Comparison of ENCODE assay signal across 8 mouse cellular contexts in genomic region chr13:63073911-63074675, GRCm38 (mm10).
DNase-seq lines count a peak whose midpoint lies in the region; ATAC-seq and TF ChIP-seq lines count a peak whose summit lies in the region.

No protein-coding gene starts in this region.

- TF ChIP-seq CTCF in cerebellum, adult 2 months (IDR thresholded peaks at IDR 0.05; ENCODE audit: borderline replicate concordance, insufficient read depth, low read depth, low read length) = no peak

- H3K4me1 ChIP-seq in embryonic facial prominence, embryonic 12.5 days = peaks cover 18% of the 10 kb centered on the region; the same call in 1 of the 2 replicates
- peaks cover 16% of the 10 kb centered on the region; the same call in 1 of the 2 replicates for H3K4me1 ChIP-seq in intestine, embryonic 14.5 days (replicated peaks; ENCODE audit: control insufficient read depth, insufficient read depth, low read length)
- no peaks in the 10 kb centered on the region for H3K4me1 ChIP-seq in neural tube, embryonic 15.5 days
- 0 out of 2 replicates have a peak, but pooled peaks cover 3% of the 10 kb centered on the region for H3K4me1 ChIP-seq in cerebellum, adult 2 months (ENCODE audit: control insufficient read depth, insufficient read depth, low read length)

- TF ChIP-seq POLR2A in cerebellum, adult 2 months (IDR thresholded peaks at IDR 0.05; ENCODE audit: borderline replicate concordance, insufficient read depth, low read length) = no peak

- 0 out of 2 replicates have a peak overlapping the region, but pooled peaks have one; percentile 61 for H3K27ac ChIP-seq in embryonic facial prominence, embryonic 12.5 days
- peak overlapping the region; percentile 47; the same call in 1 of the 2 replicates for H3K27ac ChIP-seq in intestine, embryonic 14.5 days (ENCODE audit: low read depth)
- H3K27ac ChIP-seq in neural tube, embryonic 15.5 days (replicated peaks) = no peak overlapping the region
- no peak overlapping the region for H3K27ac ChIP-seq in cerebellum, adult 2 months (ENCODE audit: insufficient read depth, low read length)

- no peak overlapping the region for H3K4me2 ChIP-seq in embryonic facial prominence, embryonic 12.5 days (replicated peaks)
- H3K4me2 ChIP-seq in intestine, embryonic 14.5 days (ENCODE audit: low read length) = no peak overlapping the region
- H3K4me2 ChIP-seq in neural tube, embryonic 15.5 days = no peak overlapping the region

- no peak overlapping the region for H3K9ac ChIP-seq in embryonic facial prominence, embryonic 12.5 days
- no peak overlapping the region for H3K9ac ChIP-seq in intestine, embryonic 14.5 days (ENCODE audit: low read length)
- H3K9ac ChIP-seq in neural tube, embryonic 15.5 days (replicated peaks) = no peak overlapping the region

- DNase-seq in layer of hippocampus, adult 9-11 months = peak; percentile 31
- DNase-seq in layer of hippocampus, postnatal 25 days (ENCODE audit: extremely low spot score in 1 of 2, low spot score in 1 of 2) = no peak
- no peak for DNase-seq in intestine, embryonic 14.5 days (ENCODE audit: low spot score)
- DNase-seq in skeletal muscle tissue, adult 2 months (ENCODE audit: low read depth, low spot score) = peak; percentile 34
- DNase-seq in cerebellum, adult 18-20 months = no peak
- no peak for DNase-seq in cerebellum, adult 2 months

- ATAC-seq in embryonic facial prominence, embryonic 12.5 days (ENCODE audit: insufficient number of reproducible peaks, insufficient read depth, low FRiP score, low TSS enrichment) = no peak
- ATAC-seq in intestine, embryonic 14.5 days (replicated peaks; ENCODE audit: low FRiP score, low TSS enrichment, low read depth) = no peak
- ATAC-seq in neural tube, embryonic 15.5 days (ENCODE audit: low FRiP score) = no peak

- H3K36me3 ChIP-seq in embryonic facial prominence, embryonic 12.5 days = no peaks in the 10 kb centered on the region
- H3K36me3 ChIP-seq in intestine, embryonic 14.5 days (ENCODE audit: control insufficient read depth, insufficient read depth, low read length) = no peaks in the 10 kb centered on the region
- peaks cover 4% of the 10 kb centered on the region; the same call in 1 of the 2 replicates for H3K36me3 ChIP-seq in neural tube, embryonic 15.5 days

- no peaks in the 10 kb centered on the region for H3K27me3 ChIP-seq in embryonic facial prominence, embryonic 12.5 days
- no peaks in the 10 kb centered on the region for H3K27me3 ChIP-seq in intestine, embryonic 14.5 days (replicated peaks; ENCODE audit: control insufficient read depth, insufficient read depth, low read length)
- no peaks in the 10 kb centered on the region for H3K27me3 ChIP-seq in neural tube, embryonic 15.5 days (replicated peaks)
- no peaks in the 10 kb centered on the region for H3K27me3 ChIP-seq in cerebellum, adult 2 months (ENCODE audit: control insufficient read depth, insufficient read depth, low read length)

- 46% methylated on average over 9 of the region's 9 CpGs for WGBS in embryonic facial prominence, embryonic 12.5 days
- 44% methylated on average over 9 of the region's 9 CpGs for WGBS in intestine, embryonic 14.5 days
- 77% methylated on average over 9 of the region's 9 CpGs for WGBS in neural tube, embryonic 15.5 days
- 57% methylated on average over 9 of the region's 9 CpGs for WGBS in cerebellum, adult 2 months

- H3K9me3 ChIP-seq in embryonic facial prominence, embryonic 12.5 days = no peaks in the 10 kb centered on the region
- no peaks in the 10 kb centered on the region for H3K9me3 ChIP-seq in intestine, embryonic 14.5 days (ENCODE audit: control insufficient read depth, low read length)
- H3K9me3 ChIP-seq in neural tube, embryonic 15.5 days (replicated peaks) = no peaks in the 10 kb centered on the region

- no peak overlapping the region for H3K4me3 ChIP-seq in embryonic facial prominence, embryonic 12.5 days
- no peak overlapping the region for H3K4me3 ChIP-seq in intestine, embryonic 14.5 days (ENCODE audit: low read depth, low read length)
- H3K4me3 ChIP-seq in neural tube, embryonic 15.5 days (replicated peaks) = no peak overlapping the region
- H3K4me3 ChIP-seq in cerebellum, adult 2 months (replicated peaks; ENCODE audit: insufficient read depth, low read depth, low read length) = no peak overlapping the region

Comparison
In these comparisons a context has a peak if more than half of its experiments do, and no peak if none do; other contexts are left out.
1. DNase-seq: peak in layer of hippocampus, adult 9-11 months (single experiment) and skeletal muscle tissue, adult 2 months (single experiment); none in layer of hippocampus, postnatal 25 days (0 of 2), intestine, embryonic 14.5 days (single experiment), cerebellum, adult 18-20 months (0 of 2) and cerebellum, adult 2 months (0 of 2).
2. H3K27ac ChIP-seq: peak in embryonic facial prominence, embryonic 12.5 days (single experiment) and intestine, embryonic 14.5 days (single experiment); none in neural tube, embryonic 15.5 days (single experiment) and cerebellum, adult 2 months (single experiment).